Mouse (Mus musculus): ENCODE data around the gene Rgs8. TPM values are rescaled to one million over a fixed set of nuclear protein-coding genes. Genes with fewer than 3 reads are reported as not detected.
A peak's percentile ranks its signal among the peaks of the same experiment; 100 is the strongest.

Gene Rgs8
- polyA plus RNA-seq, 1 experiment from 2014 or later = 0.27 TPM

- Histone ChIP-seq H3K9ac (ENCODE audit: low read depth, low read length) (no peak overlapping the region), H3K27me3 (ENCODE audit: control insufficient read depth, insufficient read depth, low read length) (no peaks in the 10 kb centered on the region), H3K36me3 (ENCODE audit: control insufficient read depth, insufficient read depth, low read length) (no peaks in the 10 kb centered on the region), H3K4me3 (ENCODE audit: low read depth, low read length) (no peak overlapping the region), H3K4me2 (peak overlapping the region; percentile 42; the same call in 1 of the 2 replicates), H3K4me1 (ENCODE audit: control insufficient read depth, insufficient read depth, low read length) (peaks cover 12% of the 10 kb centered on the region), H3K9me3 (replicated peaks; ENCODE audit: control insufficient read depth, low read length) (no peaks in the 10 kb centered on the region), H3K27ac (ENCODE audit: low read depth, low read length) (no peak overlapping the region)
- WGBS (ENCODE audit: insufficient replicate concordance) = 8% methylated on average over 12 of the region's 12 CpGs
- ATAC-seq (replicated peaks; ENCODE audit: insufficient number of reproducible peaks, low FRiP score, low TSS enrichment) = no peak; the same call in 1 of the 2 replicates
Observed at GRCm38 (mm10) chr1:153703445-153703991, 50.7 kb downstream of the Rgs8 start.

- peak overlapping the region; percentile 42; the same call in 1 of the 2 replicates for H3K4me2 ChIP-seq
- peaks cover 12% of the 10 kb centered on the region for H3K4me1 ChIP-seq (ENCODE audit: control insufficient read depth, insufficient read depth, low read length)
- whole genome bisulfite sequencing (ENCODE audit: insufficient replicate concordance) = 7% methylated on average over 7 of the region's 7 CpGs
- H3K36me3 ChIP-seq (ENCODE audit: control insufficient read depth, insufficient read depth, low read length) = no peaks in the 10 kb centered on the region
- H3K4me3 ChIP-seq (ENCODE audit: low read depth, low read length) = no peak overlapping the region
- no peak overlapping the region for H3K27ac ChIP-seq (ENCODE audit: low read depth, low read length)
- H3K9ac ChIP-seq (ENCODE audit: low read depth, low read length) = no peak overlapping the region
- ATAC-seq (replicated peaks; ENCODE audit: insufficient number of reproducible peaks, low FRiP score, low TSS enrichment) = no peak
- H3K27me3 ChIP-seq (ENCODE audit: control insufficient read depth, insufficient read depth, low read length) = no peaks in the 10 kb centered on the region
- no peaks in the 10 kb centered on the region for H3K9me3 ChIP-seq (replicated peaks; ENCODE audit: control insufficient read depth, low read length)
Observed at GRCm38 (mm10) chr1:153704174-153704573, 51.3 kb downstream of the Rgs8 start.

GRCm38 (mm10) chr1:153704996-153705395 lies 52.2 kb downstream of the Rgs8 start:
- H3K27me3 ChIP-seq (ENCODE audit: control insufficient read depth, insufficient read depth, low read length) = no peaks in the 10 kb centered on the region
- H3K9me3 ChIP-seq (replicated peaks; ENCODE audit: control insufficient read depth, low read length) = no peaks in the 10 kb centered on the region
- ATAC-seq (replicated peaks; ENCODE audit: insufficient number of reproducible peaks, low FRiP score, low TSS enrichment) = no peak
- H3K4me3 ChIP-seq (ENCODE audit: low read depth, low read length) = no peak overlapping the region
- H3K27ac ChIP-seq (ENCODE audit: low read depth, low read length) = no peak overlapping the region
- H3K4me1 ChIP-seq (ENCODE audit: control insufficient read depth, insufficient read depth, low read length) = peaks cover 15% of the 10 kb centered on the region
- H3K4me2 ChIP-seq = no peak overlapping the region
- H3K36me3 ChIP-seq (ENCODE audit: control insufficient read depth, insufficient read depth, low read length) = no peaks in the 10 kb centered on the region
- 42% methylated on average over 3 of the region's 3 CpGs for WGBS (ENCODE audit: insufficient replicate concordance)
- no peak overlapping the region for H3K9ac ChIP-seq (ENCODE audit: low read depth, low read length)

GRCm38 (mm10) chr1:153708626-153709025 lies 55.8 kb downstream of the Rgs8 start:
- no peaks in the 10 kb centered on the region for H3K27me3 ChIP-seq (ENCODE audit: control insufficient read depth, insufficient read depth, low read length)
- no peak overlapping the region for H3K9ac ChIP-seq (ENCODE audit: low read depth, low read length)
- H3K4me2 ChIP-seq = no peak overlapping the region
- peaks cover 11% of the 10 kb centered on the region for H3K4me1 ChIP-seq (ENCODE audit: control insufficient read depth, insufficient read depth, low read length)
- H3K4me3 ChIP-seq (ENCODE audit: low read depth, low read length) = no peak overlapping the region
- no peak for ATAC-seq (replicated peaks; ENCODE audit: insufficient number of reproducible peaks, low FRiP score, low TSS enrichment)
- H3K9me3 ChIP-seq (replicated peaks; ENCODE audit: control insufficient read depth, low read length) = no peaks in the 10 kb centered on the region
- no peaks in the 10 kb centered on the region for H3K36me3 ChIP-seq (ENCODE audit: control insufficient read depth, insufficient read depth, low read length)
- H3K27ac ChIP-seq (ENCODE audit: low read depth, low read length) = no peak overlapping the region
- 73% methylated on average over 5 of the region's 5 CpGs for WGBS (ENCODE audit: insufficient replicate concordance)

GRCm38 (mm10) chr1:153709451-153709850 lies 56.6 kb downstream of the Rgs8 start:
- H3K9ac ChIP-seq (ENCODE audit: low read depth, low read length) = no peak overlapping the region
- H3K4me2 ChIP-seq = no peak overlapping the region
- H3K27me3 ChIP-seq (ENCODE audit: control insufficient read depth, insufficient read depth, low read length) = no peaks in the 10 kb centered on the region
- H3K9me3 ChIP-seq (replicated peaks; ENCODE audit: control insufficient read depth, low read length) = no peaks in the 10 kb centered on the region
- 0 out of 2 replicates have a peak, but pooled peaks cover 3% of the 10 kb centered on the region for H3K4me1 ChIP-seq (ENCODE audit: control insufficient read depth, insufficient read depth, low read length)
- no peak for ATAC-seq (replicated peaks; ENCODE audit: insufficient number of reproducible peaks, low FRiP score, low TSS enrichment)
- no peak overlapping the region for H3K27ac ChIP-seq (ENCODE audit: low read depth, low read length)
- no peaks in the 10 kb centered on the region for H3K36me3 ChIP-seq (ENCODE audit: control insufficient read depth, insufficient read depth, low read length)
- 46% methylated on average over 5 of the region's 5 CpGs for WGBS (ENCODE audit: insufficient replicate concordance)
- no peak overlapping the region for H3K4me3 ChIP-seq (ENCODE audit: low read depth, low read length)

GRCm38 (mm10) chr1:153711544-153712262 lies 58.9 kb downstream of the Rgs8 start:
- no peak overlapping the region for H3K4me2 ChIP-seq
- 74% methylated on average over 3 of the region's 3 CpGs for WGBS (ENCODE audit: insufficient replicate concordance)
- H3K4me3 ChIP-seq (ENCODE audit: low read depth, low read length) = no peak overlapping the region
- no peaks in the 10 kb centered on the region for H3K27me3 ChIP-seq (ENCODE audit: control insufficient read depth, insufficient read depth, low read length)
- H3K9me3 ChIP-seq (replicated peaks; ENCODE audit: control insufficient read depth, low read length) = no peaks in the 10 kb centered on the region
- H3K36me3 ChIP-seq (ENCODE audit: control insufficient read depth, insufficient read depth, low read length) = no peaks in the 10 kb centered on the region
- ATAC-seq (replicated peaks; ENCODE audit: insufficient number of reproducible peaks, low FRiP score, low TSS enrichment) = no peak
- H3K27ac ChIP-seq (ENCODE audit: low read depth, low read length) = no peak overlapping the region
- H3K4me1 ChIP-seq (ENCODE audit: control insufficient read depth, insufficient read depth, low read length) = 0 out of 2 replicates have a peak, but pooled peaks cover 3% of the 10 kb centered on the region
- H3K9ac ChIP-seq (ENCODE audit: low read depth, low read length) = no peak overlapping the region

- Histone ChIP-seq H3K4me2 (no peak overlapping the region), H3K4me1 (ENCODE audit: control insufficient read depth, insufficient read depth, low read length) (0 out of 2 replicates have a peak, but pooled peaks cover 3% of the 10 kb centered on the region), H3K9me3 (replicated peaks; ENCODE audit: control insufficient read depth, low read length) (no peaks in the 10 kb centered on the region), H3K4me3 (ENCODE audit: low read depth, low read length) (no peak overlapping the region), H3K36me3 (ENCODE audit: control insufficient read depth, insufficient read depth, low read length) (no peaks in the 10 kb centered on the region), H3K9ac (ENCODE audit: low read depth, low read length) (no peak overlapping the region), H3K27me3 (ENCODE audit: control insufficient read depth, insufficient read depth, low read length) (no peaks in the 10 kb centered on the region), H3K27ac (ENCODE audit: low read depth, low read length) (no peak overlapping the region)
- no peak for ATAC-seq (replicated peaks; ENCODE audit: insufficient number of reproducible peaks, low FRiP score, low TSS enrichment)
- 92% methylated on average over 2 of the region's 2 CpGs for WGBS (ENCODE audit: insufficient replicate concordance)
Observed at GRCm38 (mm10) chr1:153712633-153713032, 59.8 kb downstream of the Rgs8 start.

- no peaks in the 10 kb centered on the region for H3K9me3 ChIP-seq (replicated peaks; ENCODE audit: control insufficient read depth, low read length)
- H3K9ac ChIP-seq (ENCODE audit: low read depth, low read length) = no peak overlapping the region
- H3K36me3 ChIP-seq (ENCODE audit: control insufficient read depth, insufficient read depth, low read length) = no peaks in the 10 kb centered on the region
- no peaks in the 10 kb centered on the region for H3K27me3 ChIP-seq (ENCODE audit: control insufficient read depth, insufficient read depth, low read length)
- 74% methylated on average over 1 of the region's 1 CpGs for WGBS (ENCODE audit: insufficient replicate concordance)
- H3K4me1 ChIP-seq (ENCODE audit: control insufficient read depth, insufficient read depth, low read length) = no peaks in the 10 kb centered on the region
- no peak for ATAC-seq (replicated peaks; ENCODE audit: insufficient number of reproducible peaks, low FRiP score, low TSS enrichment)
- no peak overlapping the region for H3K27ac ChIP-seq (ENCODE audit: low read depth, low read length)
- H3K4me3 ChIP-seq (ENCODE audit: low read depth, low read length) = no peak overlapping the region
- H3K4me2 ChIP-seq = no peak overlapping the region
Observed at GRCm38 (mm10) chr1:153717990-153718389, 65.2 kb downstream of the Rgs8 start.

GRCm38 (mm10) chr1:153720935-153721334 lies 68.1 kb downstream of the Rgs8 start:
- H3K36me3 ChIP-seq (ENCODE audit: control insufficient read depth, insufficient read depth, low read length) = no peaks in the 10 kb centered on the region

More at GRCm38 (mm10) chr1:153720935-153721334, 68.1 kb downstream of the Rgs8 start:
- Histone ChIP-seq H3K4me2 (no peak overlapping the region), H3K4me1 (ENCODE audit: control insufficient read depth, insufficient read depth, low read length) (no peaks in the 10 kb centered on the region), H3K9ac (ENCODE audit: low read depth, low read length) (no peak overlapping the region), H3K27ac (ENCODE audit: low read depth, low read length) (no peak overlapping the region), H3K4me3 (ENCODE audit: low read depth, low read length) (no peak overlapping the region), H3K9me3 (replicated peaks; ENCODE audit: control insufficient read depth, low read length) (no peaks in the 10 kb centered on the region), H3K27me3 (ENCODE audit: control insufficient read depth, insufficient read depth, low read length) (no peaks in the 10 kb centered on the region)
- WGBS (ENCODE audit: insufficient replicate concordance) = 75% methylated on average over 7 of the region's 7 CpGs
- no peak for ATAC-seq (replicated peaks; ENCODE audit: insufficient number of reproducible peaks, low FRiP score, low TSS enrichment)
